Mouse (Mus musculus) heart, adult 2 months (tissue): ENCODE results near the gene Pacsin3. TPM values are rescaled to one million over a fixed set of nuclear protein-coding genes. Genes with fewer than 3 reads are reported as not detected.
"Not testable (repeated sequence)": the region's sequence is repeated elsewhere in the genome, so short reads cannot be mapped to it uniquely, and the experiment has no call there.

Source experiments
- DNase-seq, 2 experiments: peaks; one replicate each; pipeline ENCODE4 v3.0.0; 2021
- H3K27ac ChIP-seq: fragments of 200-600 bp; 2 replicates; pipeline ENCODE4 v1.8.1; 2022
- H3K27me3 ChIP-seq: fragments of 200-500 bp; 2 replicates; pipeline ENCODE4 v1.6.1; 2012; ENCODE audit warnings: mild to moderate bottlenecking, low read length, inconsistent platforms, mixed read lengths; ENCODE audit not compliant: control insufficient read depth, insufficient read depth
- H3K36me3 ChIP-seq: fragments of 200-500 bp; 2 replicates; pipeline ENCODE4 v1.6.1; 2012; ENCODE audit warnings: low read length, inconsistent platforms; ENCODE audit not compliant: control insufficient read depth, insufficient read depth
- H3K4me1 ChIP-seq: fragments of 200-500 bp; 2 replicates; pipeline ENCODE4 v1.6.1; 2011; ENCODE audit warnings: low read length; ENCODE audit not compliant: control insufficient read depth, insufficient read depth
- H3K4me3 ChIP-seq: fragments of 200-600 bp; 2 replicates; pipeline ENCODE4 v1.8.1; 2022
- H3K79me2 ChIP-seq: fragments of 200-500 bp; replicated peaks from 2 replicates; pipeline ENCODE4 v1.6.1; 2012; ENCODE audit warnings: mild to moderate bottlenecking, inconsistent platforms, low read length, moderate library complexity, mixed read lengths; ENCODE audit not compliant: control insufficient read depth, insufficient read depth
- H3K9ac ChIP-seq: fragments of 200-500 bp; 2 replicates; pipeline ENCODE4 v1.6.1; 2012; ENCODE audit warnings: low read depth, mild to moderate bottlenecking, control low read depth, inconsistent platforms, low read length, mixed read lengths
- CTCF ChIP-seq: fragments of 200-600 bp; IDR thresholded peaks from 2 replicates; pipeline ENCODE4 v1.8.1; 2022; ENCODE audit warnings: antibody characterized with exemption, mild to moderate bottlenecking, moderate library complexity
- EP300 ChIP-seq: fragments of 200-500 bp; IDR thresholded peaks from 2 replicates; pipeline ENCODE4 v1.6.1; 2011; ENCODE audit warnings: low read depth, low read length, control low read depth; ENCODE audit not compliant: insufficient read depth
- POLR2A ChIP-seq: fragments of 200-500 bp; IDR thresholded peaks from 2 replicates; pipeline ENCODE4 v1.6.1; 2011; ENCODE audit warnings: mild to moderate bottlenecking, low read depth, low read length, control low read depth; ENCODE audit not compliant: insufficient read depth
- WGBS: fragments of 180-500 bp; shearing (Covaris S2); methylation state at CpG from one replicate; pipeline ENCODE4 v1.1.7; 2018; 5-methylcytosine and 5-hydroxymethylcytosine counted together
- intact Hi-C: fragments of 180-260 bp; cut with DNase I; formaldehyde crosslinking; loops from one replicate; pipeline ENCODE4 v1.15.1; 2025
- polyA plus RNA-seq: library from polyadenylated mRNA; depleted of rRNA; stranded (reverse); fragments of >200 nt; gene quantifications from 2 replicates; pipeline ENCODE4 v1.2.3, GENCODE M21; 2012
- total RNA-seq, 2 experiments: library from RNA; stranded (reverse); gene quantifications; 2 replicates each; pipeline ENCODE4 v1.2.3; 2021

The Pacsin3 gene
- total and polyA plus RNA-seq, 3 experiments: 139 to 157 (median 141) TPM

DNA sequence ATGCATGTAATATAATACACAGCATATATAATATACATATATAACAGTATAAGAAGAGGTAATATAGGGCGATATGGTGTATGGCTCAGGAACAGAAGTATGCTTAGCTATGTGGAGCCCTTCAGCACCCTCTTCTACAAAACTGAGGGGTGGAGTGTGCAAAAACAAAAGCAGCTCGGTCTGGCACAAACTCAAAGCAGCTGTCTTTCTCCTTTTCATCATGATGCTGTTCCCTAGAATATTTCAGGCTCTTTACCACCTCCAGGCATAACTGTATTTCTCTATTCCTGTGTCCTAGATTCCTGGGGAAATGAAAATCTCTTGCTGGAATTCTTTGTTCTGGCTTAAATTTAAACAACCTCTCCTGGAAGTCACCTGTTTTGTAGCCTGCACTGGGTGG lies 26.0 kb upstream of the Pacsin3 start:
- intact Hi-C loops: no loop called here
- Histone ChIP-seq H3K27ac (no peak overlapping the region), H3K4me3 (no peak overlapping the region), H3K36me3 (no peaks in the 10 kb centered on the region), H3K79me2 (no peaks in the 10 kb centered on the region), H3K4me1 (no peaks in the 10 kb centered on the region), H3K27me3 (no peaks in the 10 kb centered on the region), H3K9ac (no peak overlapping the region)
- DNase-seq: no peak
- TF ChIP-seq CTCF (no peak), EP300 (no peak), POLR2A (no peak)
- WGBS: 86% methylated on average over 2 of the region's 2 CpGs

DNA sequence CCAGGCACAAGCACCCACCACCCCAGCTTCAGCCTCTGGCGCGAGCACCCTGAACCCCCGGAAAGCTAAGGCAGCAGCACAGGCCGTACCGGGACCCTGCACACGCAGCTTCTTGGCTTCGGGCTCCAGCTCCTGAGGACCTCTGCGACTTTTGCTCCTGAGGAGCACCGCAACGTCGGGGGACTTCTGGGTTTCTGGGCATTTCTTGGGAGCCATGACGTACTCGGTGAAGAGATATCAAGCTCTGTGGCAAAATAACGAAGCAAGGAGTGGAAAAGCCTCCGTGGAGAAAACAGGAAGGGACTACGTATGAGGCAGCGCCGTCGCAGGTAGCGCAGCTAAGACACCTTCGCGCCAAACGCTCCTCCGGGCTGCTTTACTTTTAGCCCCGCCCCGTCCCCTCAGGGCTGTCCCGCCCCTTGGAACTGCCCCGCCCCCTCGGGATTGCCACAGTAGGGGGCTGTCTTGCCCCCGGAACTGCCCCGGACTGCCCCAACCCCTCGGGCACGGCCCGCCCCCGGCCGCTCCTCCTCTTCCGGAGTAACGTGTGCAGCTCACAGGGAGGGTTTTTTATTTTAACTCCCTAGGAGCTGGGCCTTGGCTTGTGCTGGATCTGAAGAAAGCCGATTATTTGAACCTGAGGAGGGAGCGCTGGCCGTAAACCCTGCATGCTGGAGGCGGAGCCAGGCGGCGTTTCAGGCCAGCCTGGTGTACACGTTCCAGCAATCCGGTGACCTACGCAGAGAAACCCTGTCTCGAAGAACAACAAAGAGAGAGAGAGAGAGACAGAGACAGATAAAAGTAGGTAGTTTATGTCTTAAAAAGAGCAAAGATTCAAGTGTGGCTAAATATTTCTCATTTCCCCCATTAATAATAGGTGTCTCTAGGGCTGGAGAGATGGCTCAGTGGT lies 18.9 kb upstream of the Pacsin3 start, which contains the start of gene Ddb2:
Gene Ddb2 (minus strand): TSS at position 382 of the 910 bp plus-strand sequence.
- intact Hi-C loops: loop anchor here (1.0 to 5.0 kb wide), 3 partner anchors 20 to 122 kb away; partner anchors contain the start of genes Acp2 and Nr1h3
- Histone ChIP-seq H3K27me3 (no peaks in the 10 kb centered on the region), H3K4me1 (peaks cover 3% of the 10 kb centered on the region), H3K79me2 (no peaks in the 10 kb centered on the region), H3K9ac (peak within 1 kb of the TSS; percentile 83), H3K36me3 (no peaks in the 10 kb centered on the region), H3K27ac (peak within 1 kb of the TSS; percentile 82), H3K4me3 (peak within 1 kb of the TSS; percentile 66)
- DNase-seq: peak; percentile 91 to 92
- TF ChIP-seq POLR2A: peak; percentile 68
- no peak for TF ChIP-seq CTCF
- 0 out of 2 replicates have a peak, but pooled peaks have one; percentile 6 for TF ChIP-seq EP300
- under 1% methylated on average over 48 of the region's 48 CpGs for WGBS

DNA sequence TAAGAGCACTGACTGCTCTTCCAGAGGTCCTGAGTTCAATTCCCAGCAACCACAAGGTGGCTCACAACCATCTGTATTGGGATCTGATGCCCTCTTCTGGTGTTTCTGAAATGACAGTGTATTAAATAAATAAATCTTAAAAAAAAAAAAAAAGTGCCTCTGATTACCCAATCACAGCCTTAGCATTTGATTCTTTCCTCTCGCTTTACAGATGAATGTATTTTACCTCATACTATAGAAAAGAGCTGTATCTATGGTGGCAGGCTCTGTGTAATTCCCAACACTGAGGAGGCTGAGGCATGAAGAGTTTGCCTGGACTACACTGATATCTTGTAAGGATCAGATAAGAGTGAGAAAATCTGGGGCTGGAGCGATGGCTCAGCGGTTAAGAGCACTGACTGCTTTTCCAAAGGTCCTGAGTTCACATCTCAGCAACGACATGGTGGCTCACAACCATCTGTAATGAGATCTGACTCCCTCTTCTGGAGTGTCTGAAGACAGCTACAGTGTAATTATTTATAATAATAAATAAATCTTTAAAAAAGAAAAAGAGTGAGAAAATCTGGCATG lies 18.2 kb upstream of the Pacsin3 start:
- H3K36me3 ChIP-seq, H3K79me2 ChIP-seq, H3K9ac ChIP-seq, H3K27me3 ChIP-seq, H3K4me1 ChIP-seq, DNase-seq: not testable (repeated sequence)
- intact Hi-C loops: loop anchor here (1.0 to 5.0 kb wide), 3 partner anchors 19 to 122 kb away; partner anchors contain the start of genes Acp2 and Nr1h3
- 0 out of 2 replicates have a peak, but pooled peaks have one; percentile 0 for TF ChIP-seq EP300
- TF ChIP-seq CTCF: peak; percentile 64
- WGBS: 18% methylated on average over 4 of the region's 4 CpGs
- peak overlapping the region; percentile 82 for H3K27ac ChIP-seq
- peak overlapping the region; percentile 54 for H3K4me3 ChIP-seq

DNA sequence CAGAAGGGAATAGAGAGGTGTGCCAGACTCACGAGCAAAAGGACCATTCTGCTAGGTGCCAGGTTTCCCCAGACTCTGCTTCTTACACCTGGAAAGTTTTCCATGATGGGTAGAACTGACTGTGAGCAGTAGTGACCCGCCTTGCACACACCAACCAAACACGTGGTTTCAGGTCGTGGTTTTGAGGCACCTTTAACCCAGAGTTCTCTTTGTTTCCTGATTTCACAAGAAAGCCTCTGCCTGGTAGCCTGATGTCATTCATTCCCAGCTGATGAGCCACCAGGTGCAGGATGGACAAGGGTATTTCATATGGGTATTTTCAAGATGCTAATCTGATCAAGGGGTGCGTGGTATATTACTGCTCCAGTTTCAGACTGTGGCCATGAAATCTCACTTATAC lies 13.2 kb upstream of the Pacsin3 start:
- 63% methylated on average over 5 of the region's 5 CpGs for WGBS
- H3K9ac ChIP-seq: no peak overlapping the region
- TF ChIP-seq CTCF (no peak), POLR2A (no peak), EP300 (no peak)
- no peak overlapping the region for H3K27ac ChIP-seq
- intact Hi-C loops: no loop called here
- H3K79me2 ChIP-seq: no peaks in the 10 kb centered on the region
- no peaks in the 10 kb centered on the region for H3K27me3 ChIP-seq
- H3K4me3 ChIP-seq: no peak overlapping the region
- DNase-seq: no peak
- H3K36me3 ChIP-seq: no peaks in the 10 kb centered on the region
- H3K4me1 ChIP-seq: peaks cover 2% of the 10 kb centered on the region

DNA sequence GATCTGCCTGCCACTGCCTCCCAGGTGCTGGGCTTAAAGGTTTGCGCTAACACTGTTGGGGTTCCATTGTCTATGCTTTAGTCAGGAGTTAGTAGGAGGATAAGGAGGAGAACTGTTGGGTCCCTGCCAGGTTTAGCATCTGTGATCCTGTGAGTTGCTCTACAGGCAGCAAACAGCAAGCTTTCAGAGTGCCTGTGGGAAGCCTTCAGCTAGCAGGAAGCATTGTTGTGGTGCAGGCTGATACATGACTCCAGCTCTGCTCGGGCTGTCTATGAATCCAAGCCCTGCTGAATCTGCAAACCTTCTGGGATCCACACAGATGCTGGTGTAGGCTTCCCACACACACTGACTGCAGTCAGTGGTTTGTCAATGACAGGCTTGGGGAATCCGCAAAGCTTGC lies 12.3 kb upstream of the Pacsin3 start:
- Histone ChIP-seq H3K79me2 (no peaks in the 10 kb centered on the region), H3K36me3 (no peaks in the 10 kb centered on the region), H3K4me1 (no peaks in the 10 kb centered on the region), H3K27me3 (no peaks in the 10 kb centered on the region), H3K4me3 (no peak overlapping the region), H3K27ac (no peak overlapping the region), H3K9ac (no peak overlapping the region)
- TF ChIP-seq CTCF (no peak), POLR2A (no peak), EP300 (no peak)
- DNase-seq: no peak
- 56% methylated on average over 3 of the region's 3 CpGs for WGBS
- intact Hi-C loops: no loop called here
